Mouse (Mus musculus) myocyte (in vitro differentiated cells): ENCODE measurements at regions not wholly inside any gene's neighbourhood (a gene's known extent, or its start where the extent isn't known, plus 50 kb on each side); places are given as distances from the start of the nearest gene placed in this dataset.

Experiments
- E2F4 ChIP-seq: IDR thresholded peaks from one replicate; pipeline ENCODE4 v1.6.1; 2011; ENCODE audit warnings: mild to moderate bottlenecking, control low read depth, moderate library complexity; ENCODE audit not compliant: insufficient read depth
- MAX ChIP-seq: IDR thresholded peaks from one replicate; pipeline ENCODE4 v1.6.1; 2011; ENCODE audit warnings: low read depth, mild to moderate bottlenecking, control low read depth
- MYOD1 ChIP-seq, 3 experiments: IDR thresholded peaks; one replicate each; pipeline ENCODE4 v1.6.1; 2011; ENCODE audit warnings: control low read depth in 2 of 3, low read depth in 2 of 3, mild to moderate bottlenecking in 2 of 3, moderate library complexity in 1 of 3; ENCODE audit not compliant: insufficient read length in 2 of 3, control insufficient read depth in 1 of 3
- POLR2A ChIP-seq: IDR thresholded peaks from one replicate; pipeline ENCODE4 v1.6.1; 2011; ENCODE audit warnings: low read depth, mild to moderate bottlenecking, control low read depth, moderate library complexity; ENCODE audit not compliant: insufficient read length
- POLR2AphosphoS2 ChIP-seq: IDR thresholded peaks from one replicate; pipeline ENCODE4 v1.6.1; 2011; ENCODE audit warnings: low read depth, control low read depth; ENCODE audit not compliant: insufficient read length
- SRF ChIP-seq: IDR thresholded peaks from one replicate; pipeline ENCODE4 v1.6.1; 2011; ENCODE audit warnings: low read depth; ENCODE audit not compliant: control insufficient read depth, insufficient read length
- TCF3 ChIP-seq: IDR thresholded peaks from one replicate; pipeline ENCODE4 v1.6.1; 2011; ENCODE audit warnings: low read depth, control low read depth; ENCODE audit not compliant: insufficient read length

DNA sequence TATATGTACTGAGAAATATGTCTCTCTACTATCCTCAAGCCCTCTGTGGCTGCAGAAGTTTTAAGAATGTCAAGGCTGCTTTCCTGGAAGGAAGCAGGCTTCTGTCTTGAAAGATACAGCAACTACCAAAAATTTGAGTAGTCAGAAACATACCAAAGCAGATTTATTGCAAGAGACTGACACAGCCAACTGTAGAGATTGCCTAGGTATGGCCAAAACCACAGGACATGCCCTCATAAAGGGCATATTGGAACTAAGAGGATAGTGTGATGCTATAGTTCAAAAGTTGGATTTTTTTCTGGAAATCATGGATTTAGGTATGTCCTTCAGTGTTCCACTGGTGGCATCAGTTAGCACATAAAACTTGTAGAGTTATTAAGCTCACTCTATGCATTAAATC is 230.8 kb upstream of the Arhgef26 start:
- TF ChIP-seq MAX (no peak), E2F4 (no peak), POLR2A (no peak), POLR2AphosphoS2 (no peak), MYOD1 (IDR thresholded peaks at IDR 0.05; ENCODE audit: control insufficient read depth in 1 of 3, insufficient read length in 2 of 3, low read depth in 2 of 3) (peak in 2 of 3 experiments; percentile 52 to 70), TCF3 (no peak), SRF (no peak)
